Mouse (Mus musculus): ENCODE measurements around the gene Ctnna3. TPM values are rescaled to one million over a fixed set of nuclear protein-coding genes. Genes with fewer than 3 reads are reported as not detected.

The Ctnna3 gene
- total and polyA plus RNA-seq, 2 experiments from 2014 or later: 1.0 to 2.1 TPM

GRCm38 (mm10) chr10:64023340-64023739, 593.4 kb downstream of the Ctnna3 start:
- Histone ChIP-seq H3K4me3 (ENCODE audit: low read length) (no peak overlapping the region), H3K27ac (no peak overlapping the region), H3K9me3 (ENCODE audit: low read length) (no peaks in the 10 kb centered on the region), H3K27me3 (ENCODE audit: insufficient read depth, low read length) (no peaks in the 10 kb centered on the region), H3K9ac (replicated peaks; ENCODE audit: low read length) (no peak overlapping the region), H3K36me3 (ENCODE audit: insufficient read depth, low read length) (no peaks in the 10 kb centered on the region), H3K4me1 (ENCODE audit: insufficient read depth, low read length) (no peaks in the 10 kb centered on the region), H3K4me2 (ENCODE audit: low read depth, low read length) (no peak overlapping the region)
- DNase-seq (ENCODE audit: low spot score) (no peak), ATAC-seq (no peak)
- TF ChIP-seq CTCF (IDR thresholded peaks at IDR 0.05; ENCODE audit: low read depth): no peak
- WGBS: 70% methylated on average over 6 of the region's 6 CpGs

- H3K4me2 ChIP-seq (ENCODE audit: low read depth, low read length): no peak overlapping the region
- H3K27me3 ChIP-seq (ENCODE audit: insufficient read depth, low read length): no peaks in the 10 kb centered on the region
- no peaks in the 10 kb centered on the region for H3K36me3 ChIP-seq (ENCODE audit: insufficient read depth, low read length)
- no peak overlapping the region for H3K27ac ChIP-seq
- ATAC-seq: no peak
- no peak for TF ChIP-seq CTCF (IDR thresholded peaks at IDR 0.05; ENCODE audit: low read depth)
- H3K4me1 ChIP-seq (ENCODE audit: insufficient read depth, low read length): no peaks in the 10 kb centered on the region
- no peak overlapping the region for H3K4me3 ChIP-seq (ENCODE audit: low read length)
- H3K9ac ChIP-seq (replicated peaks; ENCODE audit: low read length): no peak overlapping the region
- no peak for DNase-seq (ENCODE audit: low spot score)
- H3K9me3 ChIP-seq (ENCODE audit: low read length): no peaks in the 10 kb centered on the region
These were observed 601.0 kb downstream of the Ctnna3 start for GRCm38 (mm10) chr10:64030901-64031300.

- H3K36me3 ChIP-seq (ENCODE audit: insufficient read depth, low read length): no peaks in the 10 kb centered on the region
- 55% methylated on average over 17 of the region's 17 CpGs for WGBS
- no peak overlapping the region for H3K9ac ChIP-seq (replicated peaks; ENCODE audit: low read length)
- TF ChIP-seq CTCF (IDR thresholded peaks at IDR 0.05; ENCODE audit: low read depth): no peak
- no peaks in the 10 kb centered on the region for H3K27me3 ChIP-seq (ENCODE audit: insufficient read depth, low read length)
- peak; percentile 72 for DNase-seq (ENCODE audit: low spot score)
- H3K4me2 ChIP-seq (ENCODE audit: low read depth, low read length): no peak overlapping the region
- no peaks in the 10 kb centered on the region for H3K9me3 ChIP-seq (ENCODE audit: low read length)
- H3K27ac ChIP-seq: peak overlapping the region; percentile 49; the same call in 1 of the 2 replicates
- peak; percentile 90 for ATAC-seq
- H3K4me1 ChIP-seq (ENCODE audit: insufficient read depth, low read length): 0 out of 2 replicates have a peak, but pooled peaks cover 2% of the 10 kb centered on the region
- no peak overlapping the region for H3K4me3 ChIP-seq (ENCODE audit: low read length)
These were observed 610.0 kb downstream of the Ctnna3 start for GRCm38 (mm10) chr10:64039760-64040535.

GRCm38 (mm10) chr10:64041218-64041617, 611.3 kb downstream of the Ctnna3 start:
- H3K4me3 ChIP-seq (ENCODE audit: low read length): no peak overlapping the region
- H3K27me3 ChIP-seq (ENCODE audit: insufficient read depth, low read length): no peaks in the 10 kb centered on the region
- no peaks in the 10 kb centered on the region for H3K9me3 ChIP-seq (ENCODE audit: low read length)
- H3K36me3 ChIP-seq (ENCODE audit: insufficient read depth, low read length): no peaks in the 10 kb centered on the region
- no peak overlapping the region for H3K4me2 ChIP-seq (ENCODE audit: low read depth, low read length)
- DNase-seq (ENCODE audit: low spot score) (peak; percentile 16), ATAC-seq (no peak)
- 0 out of 2 replicates have a peak, but pooled peaks cover 2% of the 10 kb centered on the region for H3K4me1 ChIP-seq (ENCODE audit: insufficient read depth, low read length)
- 64% methylated on average over 7 of the region's 7 CpGs for WGBS
- 0 out of 2 replicates have a peak overlapping the region, but pooled peaks have one; percentile 32 for H3K27ac ChIP-seq
- no peak for TF ChIP-seq CTCF (IDR thresholded peaks at IDR 0.05; ENCODE audit: low read depth)
- H3K9ac ChIP-seq (replicated peaks; ENCODE audit: low read length): no peak overlapping the region

GRCm38 (mm10) chr10:64041892-64042291, 612.0 kb downstream of the Ctnna3 start:
- Histone ChIP-seq H3K9ac (replicated peaks; ENCODE audit: low read length) (no peak overlapping the region), H3K4me3 (ENCODE audit: low read length) (no peak overlapping the region), H3K4me2 (ENCODE audit: low read depth, low read length) (no peak overlapping the region), H3K36me3 (ENCODE audit: insufficient read depth, low read length) (no peaks in the 10 kb centered on the region), H3K27ac (0 out of 2 replicates have a peak overlapping the region, but pooled peaks have one; percentile 32), H3K9me3 (ENCODE audit: low read length) (no peaks in the 10 kb centered on the region), H3K4me1 (ENCODE audit: insufficient read depth, low read length) (0 out of 2 replicates have a peak, but pooled peaks cover 2% of the 10 kb centered on the region), H3K27me3 (ENCODE audit: insufficient read depth, low read length) (no peaks in the 10 kb centered on the region)
- DNase-seq (ENCODE audit: low spot score): peak; percentile 36
- WGBS: 50% methylated on average over 11 of the region's 11 CpGs
- no peak for TF ChIP-seq CTCF (IDR thresholded peaks at IDR 0.05; ENCODE audit: low read depth)
- no peak for ATAC-seq

GRCm38 (mm10) chr10:64049151-64049550, 619.3 kb downstream of the Ctnna3 start:
- ATAC-seq: no peak

GRCm38 (mm10) chr10:64049946-64050345, 620.0 kb downstream of the Ctnna3 start:
- DNase-seq (ENCODE audit: low spot score) (peak; percentile 66), ATAC-seq (no peak)
- WGBS: 50% methylated on average over 6 of the region's 6 CpGs
- Histone ChIP-seq H3K9me3 (ENCODE audit: low read length) (no peaks in the 10 kb centered on the region), H3K4me2 (ENCODE audit: low read depth, low read length) (no peak overlapping the region), H3K4me3 (ENCODE audit: low read length) (no peak overlapping the region), H3K4me1 (ENCODE audit: insufficient read depth, low read length) (no peaks in the 10 kb centered on the region), H3K27ac (no peak overlapping the region), H3K36me3 (ENCODE audit: insufficient read depth, low read length) (no peaks in the 10 kb centered on the region), H3K27me3 (ENCODE audit: insufficient read depth, low read length) (no peaks in the 10 kb centered on the region), H3K9ac (replicated peaks; ENCODE audit: low read length) (no peak overlapping the region)
- no peak for TF ChIP-seq CTCF (IDR thresholded peaks at IDR 0.05; ENCODE audit: low read depth)

More at GRCm38 (mm10) chr10:64049151-64049550, 619.3 kb downstream of the Ctnna3 start:
- Histone ChIP-seq H3K4me2 (ENCODE audit: low read depth, low read length) (no peak overlapping the region), H3K4me3 (ENCODE audit: low read length) (no peak overlapping the region), H3K9me3 (ENCODE audit: low read length) (no peaks in the 10 kb centered on the region), H3K27ac (no peak overlapping the region), H3K27me3 (ENCODE audit: insufficient read depth, low read length) (no peaks in the 10 kb centered on the region), H3K9ac (replicated peaks; ENCODE audit: low read length) (no peak overlapping the region), H3K4me1 (ENCODE audit: insufficient read depth, low read length) (no peaks in the 10 kb centered on the region), H3K36me3 (ENCODE audit: insufficient read depth, low read length) (no peaks in the 10 kb centered on the region)
- TF ChIP-seq CTCF (IDR thresholded peaks at IDR 0.05; ENCODE audit: low read depth): no peak
- 75% methylated on average over 6 of the region's 6 CpGs for WGBS
- no peak for DNase-seq (ENCODE audit: low spot score)

All from hindbrain, postnatal 0 days (tissue).